Mouse (Mus musculus): Measurements from ENCODE around the gene Omd.
"Not testable (repeated sequence)": the region's sequence is repeated elsewhere in the genome, so short reads cannot be mapped to it uniquely, and the experiment has no call there.

Omd gene

DNA sequence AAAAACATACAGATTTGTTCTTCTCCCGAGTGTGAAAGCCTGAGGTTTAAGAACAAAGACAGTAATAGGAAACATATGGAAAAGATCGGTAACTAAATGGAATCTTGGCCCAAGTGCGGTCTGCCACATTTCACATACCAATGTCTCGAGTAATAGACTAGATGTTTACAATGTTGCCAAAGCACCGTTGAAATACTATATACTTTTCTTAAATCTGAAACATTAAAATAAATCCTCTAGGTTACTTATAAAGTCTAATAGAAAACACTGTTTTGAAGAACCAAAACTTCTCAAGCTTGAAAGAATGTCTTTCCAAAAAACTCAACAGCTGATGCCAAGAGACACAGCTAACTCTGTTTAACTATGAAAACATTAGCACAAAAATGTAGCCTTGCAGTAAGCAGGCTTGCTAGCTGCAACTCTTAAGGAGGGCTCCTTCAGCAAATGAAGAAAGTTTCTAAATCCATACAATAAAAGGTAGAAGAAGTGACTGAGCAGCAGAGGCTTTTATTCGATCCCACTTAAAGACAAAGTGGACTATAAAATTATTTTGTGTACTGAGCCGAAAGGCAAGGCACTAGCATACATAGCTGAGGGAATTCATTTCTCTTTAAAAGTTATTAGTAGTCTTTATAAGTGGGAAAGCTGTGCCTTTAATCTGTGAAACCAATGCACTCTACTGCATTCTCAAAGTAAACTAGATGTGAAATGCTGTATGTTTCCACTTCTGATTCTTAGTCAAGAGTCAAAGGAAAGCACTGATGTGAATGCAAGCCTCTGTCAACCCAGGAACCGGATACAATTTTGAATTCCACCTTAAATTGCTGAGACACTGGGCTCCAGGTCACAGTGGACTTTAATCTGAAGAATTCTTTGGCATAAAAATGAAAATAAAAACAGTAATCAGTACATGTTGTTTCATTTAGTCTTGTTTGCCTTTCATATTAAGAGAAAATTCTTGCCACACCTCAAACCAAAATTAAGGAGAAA is at the start of gene Omd:
TSS of gene Omd (plus strand) at position 922 of the 990 bp plus-strand sequence.
- no peak for DNase-seq

DNA sequence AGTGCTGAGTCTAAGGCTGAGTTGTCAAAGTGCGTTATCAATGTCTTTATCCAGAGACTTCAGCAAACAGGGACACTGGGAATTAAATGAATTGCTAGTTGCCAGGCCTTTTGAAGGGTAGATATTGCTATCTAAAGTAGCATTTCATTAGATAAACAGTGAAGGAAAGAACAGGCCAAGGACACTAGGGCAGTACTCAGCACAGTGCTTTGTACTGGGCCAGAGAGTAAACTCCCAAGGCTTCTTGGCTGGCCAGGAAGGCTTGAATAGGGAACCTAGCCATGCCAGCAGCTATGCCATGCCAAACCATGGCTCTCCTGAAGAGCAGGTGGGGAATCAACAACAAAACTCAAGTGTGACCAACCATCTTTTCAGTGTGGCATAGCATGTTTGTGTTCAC is 45.3 kb upstream of the Omd start:
- no peak for DNase-seq

GRCm38 (mm10) chr13:49538693-49539092 is 43.6 kb upstream of the Omd start:
- no peak for DNase-seq

GRCm38 (mm10) chr13:49544279-49544678 is 38.0 kb upstream of the Omd start, which contains the start of gene Aspn:
TSS of gene Aspn (plus strand) at chr13:49544443.
- no peak for DNase-seq

- DNase-seq: no peak
Observed at GRCm38 (mm10) chr13:49545646-49546045, 36.6 kb upstream of the Omd start.

GRCm38 (mm10) chr13:49546517-49546916 is 35.7 kb upstream of the Omd start:
- no peak for DNase-seq

DNA sequence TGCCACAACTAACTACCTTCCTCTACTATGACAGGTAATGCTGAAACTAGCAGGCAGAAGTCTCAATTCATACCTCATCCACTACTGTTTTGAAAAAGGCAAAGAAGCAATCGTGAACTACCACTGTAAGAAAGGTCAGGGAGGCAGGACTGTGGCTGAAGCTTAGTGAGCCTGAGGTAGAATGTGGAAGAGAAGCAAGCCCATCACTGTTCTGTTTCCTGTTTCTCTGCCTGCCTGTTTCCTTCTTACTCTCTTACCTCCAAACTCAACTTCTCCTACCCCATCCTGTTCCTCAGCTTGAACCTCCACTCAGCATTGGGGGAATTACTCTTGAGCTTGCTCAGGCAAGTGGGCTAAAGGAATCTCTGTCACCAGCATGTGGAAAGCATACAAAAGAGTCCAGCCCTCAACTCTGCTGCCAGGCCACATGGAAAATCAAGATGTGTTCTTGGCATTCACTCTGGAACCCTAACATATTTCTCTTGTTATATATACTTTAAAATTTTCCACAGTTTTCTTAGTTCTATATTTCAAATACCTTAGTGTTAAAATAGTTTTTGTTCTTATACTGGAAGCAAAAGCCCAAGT is 34.6 kb upstream of the Omd start:
- no peak for DNase-seq

DNA sequence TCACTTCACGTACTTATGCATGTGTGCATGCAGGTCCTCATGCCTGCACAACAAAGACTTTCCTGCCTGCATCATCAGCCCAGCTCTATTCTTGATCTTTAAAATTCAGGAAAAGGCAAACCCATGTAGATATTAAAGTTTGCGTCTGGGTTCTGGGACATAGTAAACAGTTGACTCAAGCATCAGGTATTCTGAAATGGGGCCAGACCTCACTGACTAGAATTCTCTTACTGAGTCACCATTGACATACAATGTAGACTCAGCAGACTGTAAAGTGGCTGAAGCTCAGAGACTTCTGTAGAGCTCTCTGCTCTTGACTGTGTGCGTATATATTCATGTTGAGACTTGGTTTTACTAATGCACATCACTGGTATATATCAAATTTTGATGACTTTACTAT is 32.6 kb upstream of the Omd start:
- no peak for DNase-seq

- no peak for DNase-seq
Observed at GRCm38 (mm10) chr13:49554519-49554918, 27.7 kb upstream of the Omd start.

- DNase-seq: no peak
Observed at GRCm38 (mm10) chr13:49556203-49556602, 26.1 kb upstream of the Omd start.

DNA sequence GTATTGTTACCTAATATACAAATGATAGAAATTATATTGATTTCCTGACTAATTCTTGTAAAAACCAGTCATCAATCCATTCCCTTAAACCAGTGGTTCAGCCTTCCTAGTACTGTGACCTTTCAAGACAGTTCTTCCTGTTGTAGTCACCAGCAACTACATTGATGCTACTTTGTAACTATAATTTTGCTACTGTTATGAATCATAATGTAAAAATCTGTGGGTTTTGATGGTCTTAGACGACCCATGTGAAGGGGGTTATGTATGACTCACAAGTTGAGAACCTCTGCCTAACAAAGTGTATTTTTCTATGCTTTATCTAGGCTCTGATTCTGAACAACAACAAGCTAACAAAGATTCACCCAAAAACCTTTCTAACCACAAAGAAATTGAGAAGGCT is 25.3 kb upstream of the Omd start:
- no peak for DNase-seq

GRCm38 (mm10) chr13:49559185-49559584 is 23.1 kb upstream of the Omd start:
- DNase-seq: no peak

DNA sequence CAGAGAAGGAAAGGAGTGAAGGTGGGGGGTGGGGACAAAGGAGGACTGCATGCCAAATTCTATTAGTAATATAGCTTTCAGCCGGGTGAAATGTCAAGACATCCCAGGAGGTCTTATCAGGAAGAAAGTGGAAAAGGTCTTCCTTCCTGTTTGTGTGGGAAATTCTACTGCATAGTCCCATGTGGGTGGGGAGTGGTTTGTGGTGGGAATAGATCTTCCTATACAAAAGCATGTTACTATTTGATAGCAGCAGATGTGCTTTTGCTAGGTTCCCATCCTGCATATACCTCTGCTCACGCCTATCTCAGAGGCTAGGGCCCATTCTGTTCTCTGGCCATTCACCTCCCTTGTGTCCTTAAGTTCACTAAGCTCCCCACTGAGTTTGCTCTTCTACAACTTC is 21.4 kb upstream of the Omd start:
- no peak for DNase-seq

DNA sequence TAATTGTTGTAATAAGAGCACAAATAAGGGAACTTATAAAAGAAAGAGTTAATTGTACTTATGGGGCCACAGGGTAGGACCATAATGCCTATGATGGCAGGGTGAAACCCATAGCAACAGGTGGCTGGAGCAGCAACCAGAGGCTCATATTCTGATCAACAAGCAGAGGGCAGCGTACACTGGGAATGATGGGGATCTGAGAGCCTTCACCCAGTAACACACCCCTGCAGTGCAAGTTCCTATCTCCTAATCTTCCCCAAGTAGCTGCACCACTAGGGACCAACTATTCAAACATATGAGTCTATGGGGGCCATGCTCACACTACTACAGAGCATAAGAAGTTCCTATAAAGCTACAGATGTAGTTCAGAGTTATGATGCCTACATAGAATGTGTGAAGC is 17.9 kb upstream of the Omd start:
- no peak for DNase-seq

GRCm38 (mm10) chr13:49570371-49570770 is 11.9 kb upstream of the Omd start:
- DNase-seq: no peak

- DNase-seq: no peak
Observed at GRCm38 (mm10) chr13:49571418-49571817, 10.8 kb upstream of the Omd start.

DNA sequence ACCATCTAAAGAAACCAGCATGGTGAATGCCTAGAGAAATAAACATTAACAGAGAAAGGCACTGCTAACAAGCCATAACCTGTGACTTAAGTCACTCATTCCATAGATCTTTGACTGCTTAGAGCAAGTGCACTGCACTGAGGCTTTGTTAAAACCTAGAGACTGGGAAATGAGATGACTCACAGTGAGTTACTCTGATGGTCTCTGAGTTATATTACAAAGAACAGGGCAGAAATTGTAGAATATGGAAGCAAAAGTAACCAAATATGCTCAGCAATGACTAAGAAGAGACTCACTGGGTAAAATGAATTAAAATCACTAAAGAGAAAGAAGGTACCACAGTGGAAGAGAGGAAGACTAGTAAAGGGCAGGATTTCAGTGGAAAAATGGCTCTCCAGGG is 1.6 kb downstream of the Omd start:
- no peak for DNase-seq

DNA sequence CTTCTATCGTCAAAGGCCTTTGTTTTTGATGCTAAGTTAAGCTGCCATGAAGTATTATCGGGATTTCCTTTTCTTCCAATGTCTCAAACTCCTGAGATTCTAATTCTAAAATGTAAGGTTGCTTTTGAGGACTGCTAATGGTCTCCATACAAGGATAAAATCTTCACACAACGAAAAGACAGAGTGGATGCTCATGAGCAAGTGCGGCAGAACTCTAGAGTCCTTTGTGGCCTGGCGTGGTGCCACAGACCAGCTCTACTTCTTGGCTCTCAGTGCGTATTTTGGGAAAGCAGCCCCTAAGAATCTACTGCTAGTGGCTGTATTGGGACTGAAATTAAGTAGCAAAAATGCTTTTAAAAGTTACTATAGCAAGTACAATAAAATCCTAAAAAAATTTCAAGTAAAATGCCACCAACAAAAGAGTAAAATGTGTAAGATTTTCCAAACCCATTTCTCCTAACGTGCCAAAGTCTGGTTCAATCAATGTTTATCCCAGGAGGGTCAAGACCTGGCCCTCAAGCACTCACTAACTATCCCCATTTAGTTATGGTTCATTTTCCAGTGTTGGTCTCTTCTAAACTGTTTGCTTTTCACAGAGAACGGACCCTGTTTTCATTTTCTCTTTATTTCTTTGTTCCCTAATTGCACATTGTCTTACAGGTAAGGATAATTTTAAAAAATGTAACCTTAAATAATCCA is 2.2 kb downstream of the Omd start:
- DNase-seq: no peak

GRCm38 (mm10) chr13:49586062-49586461 is 3.8 kb downstream of the Omd start:
- DNase-seq: no peak

GRCm38 (mm10) chr13:49602541-49602940 is 20.3 kb downstream of the Omd start:
- not testable (repeated sequence) for DNase-seq

GRCm38 (mm10) chr13:49603603-49604002 is 21.3 kb downstream of the Omd start:
- no peak for DNase-seq

DNA sequence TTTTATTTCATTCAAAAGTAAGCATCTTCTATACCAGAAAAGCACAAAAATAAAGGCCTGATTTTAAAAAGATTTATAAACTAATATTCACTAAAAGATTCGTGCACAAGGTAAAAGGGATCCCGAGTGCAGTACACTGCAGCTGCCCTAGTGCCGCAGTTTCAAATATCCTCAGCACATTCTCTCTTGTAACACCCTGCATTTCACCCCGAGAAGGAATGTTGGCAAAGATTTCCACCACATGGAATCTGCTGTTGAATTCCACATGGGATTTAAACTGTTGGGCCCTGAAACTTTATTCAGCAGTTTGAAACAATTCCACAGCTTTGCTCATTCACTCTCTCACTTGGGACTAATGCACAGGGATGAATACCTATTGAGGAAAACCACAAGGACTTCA is 25.5 kb downstream of the Omd start, which contains the start of gene Ogn:
TSS of gene Ogn (plus strand) at position 333 of the 400 bp plus-strand sequence.
- DNase-seq: no peak

DNA sequence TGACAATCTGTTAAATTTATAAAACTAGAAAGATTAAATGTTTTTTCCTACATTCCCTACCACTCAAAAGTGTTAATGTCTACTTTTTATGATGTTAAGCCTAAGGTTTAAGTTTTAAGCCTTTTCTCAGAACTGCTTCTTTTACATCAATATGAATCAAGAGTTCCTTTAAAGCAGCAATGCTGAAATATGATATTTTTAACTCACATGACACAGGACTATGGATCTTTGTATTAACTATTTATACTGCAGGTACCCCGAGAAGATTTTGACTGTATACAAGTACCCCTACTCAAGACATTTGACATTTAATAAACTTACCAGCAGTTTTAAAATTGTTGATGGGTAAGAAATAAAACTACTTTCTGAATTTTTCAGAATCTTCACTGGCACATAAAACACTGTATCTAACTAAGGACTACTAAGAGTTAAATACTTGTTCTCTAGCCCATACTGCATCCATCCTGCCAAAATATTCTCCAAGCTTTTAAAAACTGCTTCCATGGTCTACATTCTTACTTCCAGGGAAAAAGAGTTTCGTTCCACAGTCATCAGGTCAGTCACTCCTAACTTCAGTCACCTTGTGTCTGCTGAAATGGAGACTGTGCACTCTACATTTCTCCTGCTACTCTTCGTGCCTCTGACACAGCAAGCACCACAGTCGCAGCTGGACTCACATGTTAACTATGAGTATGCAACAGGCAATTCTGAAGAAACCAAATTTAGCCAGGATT is 26.5 kb downstream of the Omd start:
- DNase-seq: no peak

All from B cell, adult 2 months (primary cell).